Mouse (Mus musculus) limb, embryonic 14.5 days (tissue): Measurements from ENCODE around the gene Hist1h1c. TPM values are rescaled to one million over a fixed set of nuclear protein-coding genes. Genes with fewer than 3 reads are reported as not detected.
"Not testable (repeated sequence)": the region's sequence is repeated elsewhere in the genome, so short reads cannot be mapped to it uniquely, and the experiment has no call there.

Experiments
- ATAC-seq: fragments of 200-750 bp; cut with Nextera tagmentation; 2 replicates; pipeline ENCODE4 v1.8.0; 2017; ENCODE audit warnings: low read depth, moderate number of reproducible peaks, moderate TSS enrichment; ENCODE audit not compliant: low FRiP score
- DNase-seq: peaks from one replicate; pipeline ENCODE4 v3.0.0-alpha.2; 2015; ENCODE audit warnings: low spot score
- H3K27ac ChIP-seq: fragments of 300-500 bp; sonication (generic); replicated peaks from 2 replicates; pipeline ENCODE4 v1.5.1; 2014; ENCODE audit warnings: low read depth, mild to moderate bottlenecking, low read length, moderate library complexity, mixed read lengths
- H3K27me3 ChIP-seq: fragments of 300-500 bp; sonication (generic); 2 replicates; pipeline ENCODE4 v1.6.1; 2014; ENCODE audit warnings: low read length, mixed read lengths; ENCODE audit not compliant: control insufficient read depth, insufficient read depth
- H3K36me3 ChIP-seq: fragments of 300-500 bp; sonication (generic); 2 replicates; pipeline ENCODE4 v1.6.1; 2014; ENCODE audit warnings: mild to moderate bottlenecking, low read length, moderate library complexity, mixed read lengths; ENCODE audit not compliant: control insufficient read depth, insufficient read depth
- H3K4me1 ChIP-seq: fragments of 300-500 bp; sonication (generic); 2 replicates; pipeline ENCODE4 v1.6.1; 2014; ENCODE audit warnings: antibody characterized with exemption, low read length, mixed read lengths; ENCODE audit not compliant: control insufficient read depth, insufficient read depth
- H3K4me2 ChIP-seq: fragments of 300-500 bp; sonication (generic); replicated peaks from 2 replicates; pipeline ENCODE4 v1.6.1; 2014; ENCODE audit warnings: low read depth, mild to moderate bottlenecking, low read length, moderate library complexity; ENCODE audit not compliant: severe bottlenecking
- H3K4me3 ChIP-seq: fragments of 300-500 bp; sonication (generic); replicated peaks from 2 replicates; pipeline ENCODE4 v1.5.1; 2014; ENCODE audit warnings: low read length
- H3K9ac ChIP-seq: fragments of 300-500 bp; sonication (generic); 2 replicates; pipeline ENCODE4 v1.6.1; 2014; ENCODE audit warnings: mild to moderate bottlenecking, low read depth, low read length, moderate library complexity; ENCODE audit not compliant: severe bottlenecking
- H3K9me3 ChIP-seq: fragments of 300-500 bp; sonication (generic); 2 replicates; pipeline ENCODE4 v1.6.1; 2016; ENCODE audit warnings: low read length; ENCODE audit not compliant: control insufficient read depth
- POLR2A ChIP-seq: fragments of 200-500 bp; IDR thresholded peaks from 2 replicates; pipeline ENCODE4 v1.8.0; 2012; ENCODE audit warnings: inconsistent platforms, mild to moderate bottlenecking, moderate library complexity, borderline replicate concordance; ENCODE audit not compliant: insufficient read depth, insufficient read length; ENCODE audit errors: extremely low read depth
- WGBS: fragments of 180-500 bp; shearing (Covaris S2); extraction: QIAGEN DNeasy Blood & Tissue Kit; methylation state at CpG from one replicate; pipeline ENCODE4 v1.1.7; 2014; 5-methylcytosine and 5-hydroxymethylcytosine counted together
- polyA plus RNA-seq, 2 experiments: library from polyadenylated mRNA; depleted of rRNA in 1 of 2; stranded (reverse) in 1 of 2; unstranded in 1 of 2; fragments of >200 nt; fragmentation: Nextera tagmentation in 1 of 2; extraction: Ambion mirVana in 1 of 2; gene quantifications; 2 replicates each; pipeline versions ENCODE4 v1.2.1 to v1.2.3; 2012 to 2014

The Hist1h1c gene
- polyA plus RNA-seq, 2 experiments, result 23.7 to 24.7 TPM

DNA sequence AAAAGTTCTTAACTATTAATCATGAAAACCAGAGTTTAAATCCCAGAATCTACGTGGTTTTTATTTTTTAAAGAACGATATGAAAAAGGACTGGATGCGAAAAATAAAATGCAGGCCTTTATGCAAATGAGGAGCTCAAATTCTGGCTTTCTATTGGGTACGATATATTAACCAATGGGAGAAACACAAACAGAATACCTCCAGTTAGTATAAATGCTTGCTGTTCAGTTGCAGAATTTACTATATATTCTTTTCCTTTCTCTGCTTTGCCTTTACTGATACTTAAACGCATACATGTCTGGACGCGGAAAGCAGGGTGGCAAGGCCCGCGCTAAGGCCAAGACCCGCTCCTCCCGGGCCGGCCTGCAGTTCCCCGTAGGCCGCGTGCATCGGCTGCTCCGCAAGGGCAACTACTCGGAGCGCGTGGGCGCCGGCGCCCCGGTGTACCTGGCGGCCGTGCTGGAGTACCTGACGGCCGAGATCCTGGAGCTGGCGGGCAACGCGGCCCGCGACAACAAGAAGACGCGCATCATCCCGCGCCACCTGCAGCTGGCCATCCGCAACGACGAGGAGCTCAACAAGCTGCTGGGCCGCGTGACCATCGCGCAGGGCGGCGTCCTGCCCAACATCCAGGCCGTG lies 12.3 kb downstream of the Hist1h1c start, which contains the start of gene Hist1h2ab:
Gene Hist1h2ab (plus strand): TSS at position 288 of the 639 bp plus-strand sequence.
- WGBS, result under 1% methylated on average over 25 of the region's 47 CpGs
- Histone ChIP-seq H3K4me2 (peak within 1 kb of the TSS; percentile 55), H3K9ac (peak within 1 kb of the TSS; percentile 61), H3K4me1 (peaks cover 12% of the 10 kb centered on the region; the same call in 1 of the 2 replicates), H3K4me3 (peak within 1 kb of the TSS; percentile 42), H3K27ac (peak within 1 kb of the TSS; percentile 93)
- not testable (repeated sequence) for H3K36me3 ChIP-seq, H3K27me3 ChIP-seq, H3K9me3 ChIP-seq
- peak; percentile 78; the same call in 1 of the 2 replicates for TF ChIP-seq POLR2A
- DNase-seq (peak; percentile 90), ATAC-seq (peak; percentile 60)

DNA sequence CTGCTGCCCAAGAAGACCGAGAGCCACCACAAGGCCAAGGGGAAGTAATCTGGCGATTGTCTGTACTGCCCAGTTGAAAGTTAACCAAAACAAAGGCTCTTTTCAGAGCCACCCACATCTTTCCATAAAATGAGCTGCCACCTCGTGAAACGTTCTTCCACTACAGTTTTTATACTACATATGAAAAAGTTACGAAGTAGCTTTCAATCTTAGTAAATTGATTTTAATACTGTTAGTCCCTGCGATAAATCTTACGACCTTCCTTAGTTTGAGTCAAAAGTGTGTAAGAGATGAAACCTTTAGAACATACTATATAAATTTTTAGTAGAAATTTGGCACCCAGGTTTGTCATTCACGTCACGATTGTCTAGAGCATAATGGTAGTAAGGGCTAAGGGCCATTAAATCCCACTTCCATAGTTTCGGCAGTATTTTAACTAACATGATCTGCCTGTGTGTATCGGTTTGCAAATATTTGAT lies 12.9 kb downstream of the Hist1h1c start:
- Histone ChIP-seq H3K27ac (peak overlapping the region; percentile 93), H3K36me3 (no peaks in the 10 kb centered on the region), H3K9me3 (no peaks in the 10 kb centered on the region), H3K4me2 (peak overlapping the region; percentile 55), H3K4me1 (peaks cover 12% of the 10 kb centered on the region; the same call in 1 of the 2 replicates), H3K9ac (peak overlapping the region; percentile 61), H3K4me3 (peak overlapping the region; percentile 42), H3K27me3 (no peaks in the 10 kb centered on the region)
- 1% methylated on average over 11 of the region's 11 CpGs for WGBS
- ATAC-seq (no peak), DNase-seq (peak; percentile 53)
- TF ChIP-seq POLR2A, result no peak

- peak; percentile 43; the same call in 1 of the 2 replicates for TF ChIP-seq POLR2A
- peak within 1 kb of the TSS; percentile 55 for H3K4me2 ChIP-seq
- not testable (repeated sequence) for H3K9me3 ChIP-seq, H3K4me1 ChIP-seq, H3K36me3 ChIP-seq, H3K27me3 ChIP-seq
- peak within 1 kb of the TSS; percentile 61 for H3K9ac ChIP-seq
- peak within 1 kb of the TSS; percentile 42 for H3K4me3 ChIP-seq
- ATAC-seq (peak; percentile 81), DNase-seq (peak; percentile 100)
- under 1% methylated on average over 15 of the region's 47 CpGs for WGBS
- peak within 1 kb of the TSS; percentile 93 for H3K27ac ChIP-seq
These were observed 13.6 kb downstream of the Hist1h1c start, which contains the start of gene Hist1h3b for GRCm38 (mm10) chr13:23752067-23752741. Gene Hist1h3b, plus strand, starts transcription at chr13:23752267.

DNA sequence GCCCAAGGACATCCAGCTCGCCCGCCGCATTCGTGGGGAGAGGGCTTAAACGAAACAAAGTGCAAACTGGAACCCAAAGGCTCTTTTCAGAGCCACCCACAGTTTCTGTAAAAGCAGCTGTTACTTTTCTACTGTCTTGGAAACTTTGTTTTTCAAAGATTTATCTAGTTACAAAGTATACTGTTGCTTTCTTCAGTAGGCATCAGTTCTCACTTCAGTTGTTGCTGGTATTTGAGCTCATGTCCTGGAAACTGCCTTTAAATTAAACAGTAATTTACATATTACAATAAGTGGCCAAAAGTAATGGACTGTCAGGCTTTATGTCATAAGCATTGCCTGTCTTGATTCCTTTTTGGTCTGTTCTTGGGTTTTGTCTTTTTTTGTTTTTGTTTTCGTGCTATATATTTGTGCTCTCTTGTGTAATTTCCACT lies 14.1 kb downstream of the Hist1h1c start:
- Histone ChIP-seq H3K9me3 (no peaks in the 10 kb centered on the region), H3K36me3 (no peaks in the 10 kb centered on the region), H3K4me2 (peak overlapping the region; percentile 48), H3K4me1 (peaks cover 9% of the 10 kb centered on the region), H3K9ac (peak overlapping the region; percentile 55), H3K27me3 (no peaks in the 10 kb centered on the region), H3K4me3 (peak overlapping the region; percentile 34), H3K27ac (peak overlapping the region; percentile 81)
- WGBS, result 2% methylated on average over 6 of the region's 6 CpGs
- no peak for TF ChIP-seq POLR2A
- DNase-seq (no peak), ATAC-seq (no peak)

DNA sequence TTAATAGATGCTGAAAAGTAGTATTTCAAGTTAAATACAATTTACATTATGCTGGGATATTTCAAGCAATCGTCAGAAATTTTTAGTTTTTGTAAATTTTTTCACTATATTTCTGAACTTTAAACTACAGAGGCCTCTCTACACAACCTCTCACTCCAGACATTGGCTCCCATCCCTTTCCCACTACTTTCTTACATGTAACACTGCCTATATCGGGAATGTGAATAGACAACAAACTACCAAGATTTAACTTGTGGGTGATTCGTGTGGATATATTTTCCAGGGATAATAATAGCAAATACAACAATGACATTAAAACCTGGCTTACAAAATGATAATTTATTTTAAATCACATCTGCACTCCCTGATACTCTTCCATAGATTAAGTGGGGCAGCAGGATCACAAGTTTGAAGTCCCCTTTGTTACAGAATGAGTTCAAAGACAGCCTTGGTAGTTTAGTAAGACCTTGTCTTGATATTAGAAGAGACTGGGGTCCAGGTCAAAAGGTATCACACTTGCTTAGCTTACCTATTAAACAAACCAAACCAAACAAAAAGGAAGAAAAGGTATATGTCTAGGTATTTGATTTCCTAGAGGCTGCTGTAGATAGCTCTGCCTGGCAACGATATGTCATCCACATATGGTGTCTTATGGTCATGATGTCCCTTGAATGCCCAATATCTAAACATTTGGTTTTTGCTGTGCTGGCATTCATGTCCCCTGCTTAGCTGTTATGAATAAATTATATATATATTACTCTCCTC lies 14.9 kb downstream of the Hist1h1c start:
- Histone ChIP-seq H3K4me1 (peaks cover 7% of the 10 kb centered on the region), H3K36me3 (no peaks in the 10 kb centered on the region), H3K9me3 (no peaks in the 10 kb centered on the region), H3K4me3 (peak overlapping the region; percentile 34; the same call in 1 of the 2 replicates), H3K27ac (peak overlapping the region; percentile 81), H3K4me2 (peak overlapping the region; percentile 18; the same call in 1 of the 2 replicates), H3K9ac (peak overlapping the region; percentile 55; the same call in 1 of the 2 replicates), H3K27me3 (no peaks in the 10 kb centered on the region)
- ATAC-seq (no peak), DNase-seq (no peak)
- 55% methylated on average over 4 of the region's 4 CpGs for WGBS
- TF ChIP-seq POLR2A, result no peak
